Mouse (Mus musculus): ENCODE results near the gene Myh15. TPM values are rescaled to one million over a fixed set of nuclear protein-coding genes. Genes with fewer than 3 reads are reported as not detected.
"Not testable (repeated sequence)": the region's sequence is repeated elsewhere in the genome, so short reads cannot be mapped to it uniquely, and the experiment has no call there.

Gene Myh15
- under 1 TPM; 0.61 to 0.80 TPM for total RNA-seq (2021)

- no peak for DNase-seq
These were observed at the start of gene Myh15 for GRCm38 (mm10) chr16:49057186-49057585. Gene Myh15 (plus strand): TSS chr16:49057486.

DNA sequence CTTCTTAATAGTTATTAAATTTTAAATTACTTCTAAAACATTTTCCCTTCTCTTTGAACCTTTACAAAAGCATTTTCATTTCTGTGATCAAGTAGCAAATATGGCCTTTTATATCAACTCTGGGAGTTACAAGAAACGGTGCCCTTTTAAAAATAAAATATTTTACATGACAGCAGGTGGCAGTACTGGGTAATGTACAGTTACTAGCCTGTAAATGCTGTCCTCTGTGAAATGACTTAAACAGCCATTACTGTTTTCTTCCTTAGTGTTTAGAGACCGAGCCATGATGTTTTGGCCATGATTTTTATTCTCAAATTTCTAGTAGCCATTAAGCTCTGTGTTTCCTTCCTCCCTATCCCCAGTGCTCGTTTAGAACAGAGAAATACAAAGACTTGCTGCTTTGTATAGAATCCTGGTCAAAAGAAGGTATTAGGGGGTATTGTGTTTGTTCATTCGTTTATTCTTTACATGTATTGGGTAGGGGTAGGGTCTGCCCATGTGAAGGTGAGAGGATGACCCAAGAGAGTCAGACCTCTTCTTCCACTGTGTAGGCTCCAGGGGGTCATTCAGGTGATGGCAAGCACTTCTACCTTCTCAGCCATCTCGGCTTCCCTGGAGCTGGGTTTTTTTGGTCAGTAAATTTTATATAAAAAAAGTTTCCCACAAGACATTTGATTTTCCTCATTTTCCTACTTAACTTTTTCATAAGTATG is 40.5 kb upstream of the Myh15 start:
- DNase-seq: no peak

DNA sequence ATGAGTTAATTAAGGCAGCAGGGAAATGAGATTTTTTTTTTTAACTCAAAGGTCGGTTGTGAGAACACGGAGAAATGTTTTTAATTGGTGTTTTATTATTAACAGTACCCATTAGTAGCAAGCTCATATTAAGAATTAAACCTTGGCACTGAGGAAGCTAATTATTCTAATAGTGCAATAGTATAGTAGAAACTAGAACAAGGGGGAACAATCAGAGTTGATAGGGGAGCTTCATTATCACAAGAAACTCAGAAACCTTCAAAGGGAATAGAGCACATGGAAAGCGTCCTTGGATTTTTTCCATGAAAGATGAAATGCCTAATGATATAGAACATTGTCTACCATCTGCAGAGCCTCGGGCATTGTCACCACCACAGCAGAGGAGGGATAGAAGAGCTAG is 21.4 kb upstream of the Myh15 start:
- no peak for DNase-seq

GRCm38 (mm10) chr16:49037771-49038170 is 19.5 kb upstream of the Myh15 start:
- DNase-seq: no peak

DNA sequence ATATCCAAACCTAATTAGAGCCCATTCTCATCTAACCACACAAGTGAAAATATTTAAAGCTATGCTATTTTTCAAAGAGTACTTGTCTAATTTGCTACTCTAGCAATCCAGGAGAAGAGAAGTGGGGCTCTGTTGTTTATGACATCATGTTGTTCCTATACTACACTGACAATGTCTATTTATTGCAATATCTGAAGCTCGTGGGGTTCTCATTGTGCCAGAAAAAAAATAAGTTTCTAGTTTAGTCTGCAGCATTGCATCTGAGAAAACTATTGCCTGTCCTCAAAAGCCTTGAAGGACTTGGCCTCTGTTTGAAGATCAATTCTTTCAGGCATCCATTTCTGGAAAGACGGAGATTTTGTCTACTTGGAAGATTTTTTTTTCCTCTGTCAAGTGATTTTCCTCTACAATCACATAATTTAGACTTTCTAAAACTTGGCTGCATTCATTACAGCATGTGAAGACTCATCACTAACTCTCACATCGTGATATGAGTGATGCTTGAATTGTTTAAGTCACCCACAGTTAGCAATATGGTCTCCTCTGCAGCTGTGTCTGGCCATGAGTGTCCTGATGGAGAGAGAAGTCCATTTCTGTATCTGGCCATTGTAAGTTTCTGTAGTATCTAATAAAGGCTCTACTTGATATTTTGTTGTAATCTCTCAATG is 16.6 kb upstream of the Myh15 start:
- no peak for DNase-seq

GRCm38 (mm10) chr16:49049214-49049613 is 8.1 kb upstream of the Myh15 start:
- no peak for DNase-seq

DNA sequence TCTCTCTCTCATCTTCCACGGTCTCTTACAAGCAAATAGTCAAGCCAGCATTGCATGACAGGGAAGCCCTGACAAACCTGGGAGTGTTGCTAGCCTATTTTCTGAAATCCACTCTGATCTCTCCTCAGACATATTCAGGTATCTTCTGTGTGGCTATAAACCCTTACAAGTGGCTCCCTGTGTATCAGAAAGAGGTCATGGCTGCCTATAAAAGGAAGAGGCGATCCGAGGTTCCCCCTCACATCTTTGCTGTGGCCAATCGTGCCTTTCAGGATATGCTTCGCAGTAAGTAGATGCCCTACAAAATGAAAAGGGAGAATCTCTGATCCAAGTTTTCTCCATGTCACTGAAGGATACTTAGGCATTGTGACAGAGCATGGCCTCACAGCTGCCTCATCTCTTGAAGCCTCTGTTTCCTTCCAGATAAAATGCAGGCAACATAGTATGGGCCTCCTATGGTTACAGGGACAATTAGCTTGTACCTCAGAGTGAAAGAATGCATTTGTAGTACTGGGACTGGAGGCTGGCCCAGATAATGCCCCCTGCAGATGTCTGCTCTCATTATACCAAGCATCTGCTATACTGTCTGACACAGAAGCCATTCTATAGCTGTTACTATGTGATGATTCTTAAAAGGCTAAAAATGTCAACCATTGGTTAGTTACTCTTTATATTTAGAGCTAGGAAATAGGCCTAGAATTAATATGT is 12.1 kb downstream of the Myh15 start:
- DNase-seq: no peak

DNA sequence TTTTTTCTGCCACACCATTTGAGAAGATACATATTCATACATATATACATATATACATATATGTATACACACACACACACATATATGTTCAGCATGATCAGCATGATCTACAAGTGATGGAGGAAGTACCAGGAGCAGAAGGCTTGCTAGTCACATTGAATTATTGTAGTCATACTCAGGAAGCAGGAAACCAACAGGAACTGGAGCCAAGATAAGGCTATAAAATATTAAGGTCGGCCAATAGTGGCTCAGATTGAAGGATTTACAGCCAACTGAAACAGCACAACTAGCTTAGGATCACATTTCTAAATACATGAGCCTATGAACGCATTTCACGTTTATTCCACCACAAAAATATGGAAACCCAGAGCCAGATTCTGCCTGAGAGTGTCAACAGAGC is 14.0 kb downstream of the Myh15 start:
- no peak for DNase-seq

DNA sequence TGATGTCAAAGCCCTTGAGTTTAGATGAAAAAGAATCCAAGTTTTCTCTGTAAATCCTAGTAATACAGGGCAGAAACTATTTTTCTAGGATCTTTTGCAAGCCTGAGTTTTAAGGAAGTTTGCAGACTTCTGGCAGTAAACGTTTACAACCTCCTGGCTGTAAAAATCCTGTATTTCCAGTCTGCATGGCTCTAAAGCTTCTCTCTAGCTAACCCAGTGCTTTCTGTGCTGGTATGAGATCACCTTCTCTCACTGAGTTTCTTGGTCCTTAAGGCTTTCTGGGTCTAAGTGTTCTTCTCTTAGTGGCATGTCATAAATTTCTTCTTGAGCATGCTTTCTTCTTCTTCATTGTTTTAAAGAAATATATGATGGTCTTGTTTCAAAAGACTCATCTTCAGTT is 70.7 kb downstream of the Myh15 start:
- DNase-seq: no peak

- no peak for DNase-seq
These were observed 98.9 kb downstream of the Myh15 start for GRCm38 (mm10) chr16:49156193-49156592.

- peak; percentile 49 to 71 for DNase-seq
These were observed 107.3 kb downstream of the Myh15 start for GRCm38 (mm10) chr16:49164349-49165137.

- DNase-seq: no peak
These were observed 108.4 kb downstream of the Myh15 start for GRCm38 (mm10) chr16:49165728-49166127.

DNA sequence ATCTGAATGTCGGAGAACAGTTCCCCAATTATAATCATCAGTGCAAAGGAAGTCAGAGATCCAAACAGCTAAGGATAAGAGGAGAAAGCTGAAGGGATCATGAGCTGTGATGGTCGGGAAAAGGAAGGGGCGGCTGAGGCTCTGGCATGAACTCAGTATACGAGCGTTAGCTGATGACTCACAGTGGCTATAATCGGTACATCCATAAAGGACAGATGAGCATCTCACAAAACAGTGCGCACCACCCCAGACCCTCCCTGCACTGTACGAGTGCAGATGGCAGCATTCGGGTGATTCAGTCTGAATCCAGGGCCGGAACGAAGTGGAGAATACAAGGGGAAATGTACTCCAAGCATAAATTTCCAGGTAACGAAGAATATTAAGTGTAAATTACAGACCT is 110.0 kb downstream of the Myh15 start:
- no peak for DNase-seq

- no peak for DNase-seq
These were observed 117.8 kb downstream of the Myh15 start for GRCm38 (mm10) chr16:49175077-49175476.

- DNase-seq: peak in 1 of 2 experiments; percentile 27
These were observed 118.6 kb downstream of the Myh15 start for GRCm38 (mm10) chr16:49175729-49176395.

DNA sequence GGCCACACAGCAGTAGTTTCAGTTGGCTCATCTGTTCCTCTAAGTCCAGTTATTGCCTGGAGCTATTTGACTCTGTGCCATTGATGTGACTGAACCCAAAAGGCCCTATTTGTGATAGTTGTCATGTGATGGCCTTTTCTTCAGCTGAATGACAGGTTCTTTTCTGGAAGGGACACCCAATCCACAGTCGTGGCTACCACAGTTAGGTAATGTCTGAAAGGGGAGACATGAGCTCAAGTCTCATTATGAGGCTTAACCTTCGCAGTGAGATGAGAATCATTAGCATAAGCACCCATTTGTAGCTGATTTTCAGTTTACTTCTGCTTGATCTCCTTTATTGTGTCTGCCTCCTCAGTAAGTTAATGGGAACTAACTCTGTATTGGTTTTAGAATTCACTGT is 136.2 kb downstream of the Myh15 start:
- no peak for DNase-seq

DNA sequence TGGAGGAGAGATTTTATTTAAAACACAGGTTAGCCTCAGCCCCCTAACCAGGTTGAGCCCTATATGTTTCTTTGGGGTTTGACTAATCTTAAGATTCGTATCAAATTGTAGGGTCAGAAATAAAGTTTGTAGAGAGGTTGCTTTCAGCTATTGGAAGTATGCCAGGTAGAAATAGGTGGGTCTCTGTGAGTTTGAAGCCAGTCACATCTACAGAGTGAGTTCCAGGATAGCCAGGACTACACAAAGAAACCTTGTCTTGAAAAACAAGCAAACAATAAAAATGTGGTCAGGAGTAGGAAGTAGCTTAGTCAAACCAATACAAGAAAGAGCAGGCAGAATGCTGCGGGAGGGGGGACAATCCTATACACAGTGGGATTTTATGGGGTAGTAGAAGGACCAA is 136.7 kb downstream of the Myh15 start:
- no peak for DNase-seq

GRCm38 (mm10) chr16:49196290-49196689 is 139.0 kb downstream of the Myh15 start:
- DNase-seq: no peak

DNA sequence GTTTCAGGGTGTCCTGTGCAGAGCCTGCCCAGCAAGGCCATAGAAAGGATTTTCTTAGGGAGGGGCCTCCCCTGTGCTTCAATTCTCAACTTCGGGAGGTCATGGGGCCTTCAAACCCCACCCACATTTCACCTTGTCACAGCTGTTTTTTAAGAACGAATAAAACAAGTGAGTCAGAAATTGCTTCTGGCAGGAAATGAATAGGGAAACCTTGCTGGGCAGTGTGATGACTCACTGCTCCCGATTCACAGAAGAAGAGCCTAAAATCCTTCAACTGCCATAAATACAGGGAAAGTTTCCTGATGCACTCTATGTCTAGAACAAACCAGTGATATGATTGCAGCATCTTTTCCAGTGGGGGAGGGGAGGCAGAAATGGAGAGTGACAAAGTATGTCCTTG is 140.7 kb downstream of the Myh15 start:
- DNase-seq: no peak

- DNase-seq: no peak
These were observed 166.4 kb downstream of the Myh15 start for GRCm38 (mm10) chr16:49223733-49224132.

GRCm38 (mm10) chr16:49243517-49243916 is 186.2 kb downstream of the Myh15 start:
- not testable (repeated sequence) for DNase-seq

All from layer of hippocampus, postnatal 36 days (tissue).